Mouse (Mus musculus) 3134 (cell line): ENCODE measurements at regions not wholly inside any gene's neighbourhood (a gene's known extent, or its start where the extent isn't known, plus 50 kb on each side); places are given as distances from the start of the nearest gene placed in this dataset.
A peak's percentile ranks its signal among the peaks of the same experiment; 100 is the strongest.

Source experiments
- DNase-seq: peaks from one replicate; pipeline ENCODE4 v3.0.0-alpha.2; 2011; ENCODE audit warnings: low spot score; ENCODE audit not compliant: insufficient read length; ENCODE audit errors: extremely low read depth

DNA sequence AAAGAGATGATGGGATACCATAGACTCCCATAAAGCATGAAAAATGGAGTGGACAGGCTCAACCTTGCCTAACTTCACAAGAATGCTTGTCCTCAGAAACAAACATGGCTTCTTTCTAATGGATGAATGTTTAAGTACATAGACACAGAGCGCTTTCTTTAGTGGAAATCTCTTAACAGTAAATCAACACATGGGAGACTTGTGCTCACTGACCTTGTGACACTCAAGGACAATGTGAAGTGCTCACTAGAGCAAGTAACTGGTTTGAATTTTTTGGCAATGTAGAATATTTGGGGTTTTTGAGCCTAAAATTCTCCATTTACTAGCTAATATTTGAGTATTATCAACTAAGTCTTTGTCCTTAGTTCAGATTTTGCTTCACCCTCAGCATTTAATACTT, 88.0 kb downstream of the Tent5c start:
- DNase-seq: no peak

DNA sequence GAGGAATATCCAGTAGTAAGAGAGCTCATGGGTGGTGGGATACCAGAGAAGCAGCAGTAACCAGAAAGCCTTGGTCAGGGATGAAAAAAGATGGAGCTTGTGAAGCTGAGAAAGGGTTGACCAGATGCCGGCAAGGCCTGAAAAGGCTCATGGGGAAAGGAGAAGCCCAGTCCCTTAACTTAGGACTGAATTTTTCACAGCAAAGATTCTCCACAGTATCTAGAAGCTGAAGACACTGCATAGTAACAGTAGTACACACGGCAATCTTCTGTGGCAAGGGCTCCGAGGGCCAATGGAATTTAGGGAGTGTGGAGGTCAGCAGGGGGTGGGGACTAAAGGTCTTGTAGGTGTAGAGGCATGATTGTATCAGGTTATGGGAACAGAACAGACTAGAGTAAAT, 91.6 kb downstream of the Tent5c start:
- DNase-seq: no peak

DNA sequence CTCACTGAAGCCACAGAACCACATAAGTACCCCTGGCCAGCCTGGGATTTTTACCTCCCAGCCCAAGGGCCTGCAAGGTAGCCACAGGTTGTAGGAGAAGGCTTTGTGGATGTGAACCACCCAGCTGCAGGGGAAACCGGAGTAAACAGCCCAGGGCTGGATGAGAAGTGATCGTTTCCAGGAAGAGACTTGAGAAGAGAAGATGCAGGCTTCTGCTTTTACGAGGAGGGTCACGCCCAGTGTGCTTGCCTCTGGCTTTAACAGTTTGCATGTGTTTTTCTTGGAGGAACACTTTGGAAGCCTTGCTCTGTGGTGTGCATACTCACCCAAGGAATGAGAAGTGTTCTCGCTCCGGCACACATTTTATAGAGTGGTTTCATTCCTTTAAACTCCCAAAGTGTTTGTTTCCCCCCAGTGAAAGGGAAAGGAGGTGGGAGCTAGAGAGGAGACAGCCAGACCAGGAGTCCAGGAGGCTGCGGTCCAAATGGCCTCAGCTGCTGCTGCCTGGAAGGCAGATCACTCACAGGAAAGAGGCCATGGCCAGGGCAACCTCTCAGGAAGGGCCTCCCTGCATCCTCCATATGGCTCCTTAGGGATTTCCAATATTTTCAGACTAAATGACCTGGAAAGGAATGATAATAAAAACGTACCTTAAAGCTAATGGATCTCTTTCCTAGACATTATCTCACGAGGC, 94.1 kb downstream of the Tent5c start:
- DNase-seq: peak; percentile 19

DNA sequence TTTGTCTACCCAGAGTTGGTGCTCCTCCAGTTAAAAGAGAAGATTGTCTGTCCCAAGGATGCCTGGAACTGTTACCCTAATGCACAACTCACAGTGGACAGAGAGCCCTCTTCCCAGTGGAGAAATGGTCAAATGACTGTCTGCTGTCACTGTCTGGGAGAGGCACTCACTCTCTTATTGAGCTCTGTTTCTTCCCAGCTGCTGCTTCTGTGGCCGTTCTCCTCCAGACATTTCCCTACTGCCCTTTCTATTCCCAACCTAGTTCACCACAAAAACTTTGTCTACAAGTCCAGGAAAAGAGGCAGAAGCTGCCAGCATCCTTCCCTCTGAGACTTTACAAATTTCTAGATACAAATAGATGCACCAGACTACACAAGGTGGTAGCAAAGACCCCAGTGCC, 95.2 kb downstream of the Tent5c start:
- DNase-seq: no peak

DNA sequence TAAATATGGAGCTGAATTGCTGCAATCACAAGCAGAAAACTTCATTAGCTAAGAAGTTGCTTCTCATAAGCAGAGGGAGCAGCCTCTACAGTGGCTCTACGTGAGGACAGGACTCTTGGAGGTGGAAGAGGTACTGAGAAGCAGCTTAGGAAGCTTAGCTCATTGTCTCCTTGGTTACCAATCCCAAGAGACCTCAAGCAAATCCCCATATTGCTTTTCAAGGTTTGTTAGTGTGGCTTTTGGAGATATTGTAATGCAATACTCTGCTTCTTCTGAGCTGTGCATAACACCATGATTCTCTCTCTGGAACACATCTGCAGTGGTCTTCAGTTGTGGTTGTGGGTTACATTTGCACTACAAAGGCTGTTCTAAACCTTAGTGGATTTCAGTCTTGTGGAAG, 106.9 kb downstream of the Tent5c start:
- DNase-seq: no peak

DNA sequence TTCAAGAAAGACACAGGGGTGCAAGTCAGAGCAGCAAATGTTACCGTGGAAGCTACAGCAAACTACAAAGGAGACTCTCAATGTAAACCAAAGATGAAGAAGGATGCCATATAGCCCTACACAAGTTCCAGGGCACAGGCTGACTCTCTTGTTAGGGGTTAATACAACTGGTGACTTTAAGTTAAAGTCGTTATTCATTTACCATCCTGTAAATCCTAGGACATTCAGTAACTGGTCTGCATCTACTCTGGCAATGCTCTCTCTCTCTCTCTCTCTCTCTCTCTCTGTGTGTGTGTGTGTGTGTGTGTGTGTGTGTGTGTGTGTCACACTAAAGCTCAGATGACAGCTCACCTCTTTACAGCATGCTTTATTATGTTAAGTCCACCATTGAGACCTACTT, 107.8 kb downstream of the Tent5c start:
- DNase-seq: no peak

DNA sequence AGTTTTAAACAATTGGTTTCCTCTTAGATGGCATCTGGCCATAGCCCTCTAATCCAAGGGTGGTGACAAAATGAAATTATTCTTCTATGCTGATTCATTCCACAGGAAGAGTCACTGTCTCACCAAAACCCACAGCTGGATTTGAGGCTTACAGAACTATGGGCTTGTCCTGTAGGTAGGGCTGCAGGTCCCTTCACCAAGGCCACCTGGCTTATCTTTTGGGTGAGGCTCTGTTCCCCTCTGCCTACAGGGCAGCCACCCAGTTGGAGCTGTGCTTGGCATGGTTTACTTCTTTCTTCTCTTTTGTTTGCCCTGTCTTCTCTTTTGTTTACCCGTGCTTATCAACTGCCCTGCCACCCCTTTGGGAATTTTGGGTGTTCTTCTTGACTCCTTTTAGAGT, 113.0 kb downstream of the Tent5c start:
- DNase-seq: no peak

DNA sequence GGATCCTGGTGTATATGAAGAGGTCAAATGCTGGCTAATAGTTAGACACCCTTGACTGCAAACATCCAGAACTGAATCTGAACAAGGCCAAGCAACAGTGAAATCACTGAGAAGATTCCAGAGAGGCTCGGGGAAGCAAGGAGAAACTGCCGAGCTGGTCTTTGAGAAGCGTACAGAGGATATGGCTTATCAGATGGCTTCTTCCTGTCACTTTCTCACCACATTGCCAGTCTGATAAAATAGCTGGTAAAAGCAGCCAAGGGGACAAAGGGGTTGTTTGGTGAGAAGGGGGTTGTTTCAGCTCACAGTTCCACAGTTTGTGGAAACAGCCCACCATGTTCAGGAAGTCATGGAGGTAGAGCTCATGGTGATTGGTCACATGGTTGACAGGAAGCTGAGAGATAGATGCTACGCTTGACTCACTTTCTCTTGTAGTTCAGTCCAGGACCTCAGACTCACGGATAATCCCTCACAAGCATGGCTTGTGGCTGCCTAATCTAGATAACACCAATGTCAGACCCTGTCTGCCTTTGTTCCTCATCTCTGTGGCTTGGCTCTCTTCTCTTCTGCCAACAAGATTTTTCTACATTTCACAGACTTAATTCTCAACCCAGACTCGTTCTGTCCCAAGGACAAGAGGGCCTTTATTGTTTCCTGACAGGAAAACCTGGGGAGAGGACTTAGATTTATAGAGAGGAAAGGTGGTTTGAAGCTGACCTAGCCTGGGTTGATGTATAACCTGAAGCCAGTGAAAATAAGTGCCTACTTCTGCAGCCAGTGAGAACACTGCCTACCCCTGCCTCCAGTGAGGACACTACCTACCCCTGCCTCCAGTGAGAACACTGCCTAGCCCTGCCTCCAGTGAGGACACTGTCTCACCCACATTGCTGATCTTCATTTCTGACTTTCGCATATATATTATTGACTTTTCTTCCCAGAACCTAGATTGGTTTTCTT, 122.0 kb downstream of the Tent5c start:
- DNase-seq: no peak

DNA sequence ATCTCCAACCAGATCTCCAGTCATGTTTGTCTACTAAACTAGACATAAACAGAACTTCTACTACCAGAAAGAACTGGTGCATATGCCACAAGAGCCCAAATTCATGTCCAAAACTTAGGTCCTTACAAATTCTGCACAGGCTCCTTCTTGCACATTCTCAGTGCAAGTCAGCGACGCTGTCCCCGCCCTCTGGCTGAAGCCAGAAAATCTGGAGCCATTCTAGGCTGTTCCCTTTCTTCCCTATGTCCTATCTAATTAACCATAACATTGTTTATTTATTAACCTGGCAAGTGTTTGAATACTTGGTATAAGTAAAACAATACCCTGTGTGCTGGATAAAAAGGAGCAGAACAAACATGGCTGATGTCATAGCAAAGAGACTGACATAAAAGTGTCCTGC, 122.7 kb downstream of the Tent5c start:
- DNase-seq: no peak

DNA sequence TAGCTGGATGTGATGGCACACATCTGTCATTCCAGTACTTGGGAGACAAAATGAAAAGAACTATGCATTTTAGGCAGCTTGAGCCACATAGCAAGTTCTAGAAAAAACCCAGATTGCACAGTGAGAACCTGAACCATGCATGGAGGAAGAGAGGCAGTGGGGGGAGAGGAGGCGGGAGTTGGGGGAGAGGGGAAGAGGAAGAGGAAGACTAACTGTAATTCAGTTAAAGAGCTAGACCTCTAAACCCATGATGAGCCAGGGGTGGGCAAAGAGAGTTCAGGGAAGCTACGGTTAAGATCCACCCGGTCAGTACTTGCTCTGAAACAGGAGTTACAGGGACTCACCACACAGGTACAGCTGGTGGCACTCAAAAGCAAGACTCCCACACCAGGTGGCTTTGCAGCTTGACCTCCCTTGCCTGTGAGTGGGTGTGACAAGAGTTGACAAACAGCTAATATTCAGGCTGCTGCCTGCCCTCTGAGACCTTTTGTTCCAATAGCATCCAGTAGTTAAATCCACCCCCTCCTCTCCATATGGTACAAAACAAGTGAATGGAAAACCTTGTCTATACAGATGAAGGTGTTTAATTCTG, 123.7 kb downstream of the Tent5c start:
- DNase-seq: no peak

DNA sequence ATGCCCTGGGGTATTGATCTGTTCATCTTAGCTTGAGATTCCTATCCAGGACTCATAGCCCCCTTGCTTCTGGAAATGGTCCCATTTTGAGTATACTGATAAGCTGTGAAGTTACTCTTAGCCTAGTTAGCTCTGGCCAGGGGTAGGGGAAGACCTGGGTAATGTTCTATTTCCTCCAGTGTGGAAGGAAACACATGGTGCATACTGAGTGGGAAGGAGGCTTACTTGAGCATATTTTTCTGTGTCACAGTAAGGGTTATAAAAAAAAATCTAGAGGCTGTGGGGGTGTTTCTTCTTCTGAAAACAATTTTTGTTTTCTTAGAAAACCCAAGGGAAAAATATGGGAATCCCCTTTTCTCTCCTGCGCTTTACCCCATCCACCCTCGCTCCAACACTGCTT, 124.4 kb downstream of the Tent5c start:
- DNase-seq: no peak

DNA sequence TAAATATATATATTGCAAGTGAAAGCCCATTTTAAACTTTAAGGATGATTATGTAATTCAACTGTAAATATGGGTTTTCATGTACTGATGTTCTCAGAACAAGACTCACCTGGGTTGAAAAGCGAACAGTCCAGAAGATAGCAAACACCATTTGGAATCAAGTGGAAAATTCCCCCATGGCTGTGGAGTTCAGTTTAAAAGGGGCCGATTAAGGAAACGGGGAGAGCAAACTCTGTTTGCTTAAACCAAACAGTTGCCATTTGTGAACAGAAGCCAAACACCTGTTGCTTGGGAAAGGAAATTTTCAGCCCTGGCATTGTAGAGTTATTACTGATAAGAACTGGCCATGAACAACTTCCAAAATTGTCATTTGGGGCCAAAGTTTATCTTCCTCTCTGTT, 126.1 kb downstream of the Tent5c start:
- no peak for DNase-seq

DNA sequence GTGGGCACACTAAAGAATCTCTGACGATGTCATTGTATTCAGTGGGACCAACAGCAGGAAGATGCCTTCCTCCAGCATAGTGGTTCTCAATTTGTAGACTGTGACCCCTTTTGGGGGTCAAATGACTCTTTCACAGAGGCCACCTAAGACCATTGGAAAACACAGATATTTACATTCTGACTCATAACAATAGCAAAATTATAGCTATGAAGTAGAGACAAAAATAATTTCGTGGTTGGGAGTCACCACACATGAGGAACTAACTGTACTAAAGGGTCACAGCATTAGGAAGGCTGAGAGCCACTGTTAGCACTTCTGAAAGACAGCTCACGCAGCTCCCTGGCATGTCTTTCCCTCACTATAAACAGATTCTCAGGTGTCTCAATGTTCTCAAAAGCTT, 129.1 kb downstream of the Tent5c start:
- no peak for DNase-seq

DNA sequence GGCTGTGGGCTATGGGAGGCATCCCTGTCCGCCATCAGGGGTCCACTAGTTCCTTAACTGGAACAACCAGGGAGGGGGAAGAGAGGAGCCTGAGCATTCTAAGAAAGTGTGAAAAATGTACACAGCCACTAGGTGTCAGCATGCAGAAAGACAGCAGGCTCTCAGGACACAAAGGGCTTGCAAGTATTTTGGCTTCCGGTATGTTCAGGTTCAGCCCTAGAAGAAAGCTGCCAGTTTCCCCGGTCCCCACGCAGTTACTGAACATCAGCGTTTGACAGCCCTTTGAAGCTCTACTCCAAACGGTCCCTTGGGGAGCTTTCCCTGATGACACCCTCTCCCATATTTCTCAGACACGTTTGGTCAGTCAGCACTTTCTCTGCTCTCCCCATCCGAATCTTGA, 130.1 kb downstream of the Tent5c start:
- peak; percentile 38 for DNase-seq

DNA sequence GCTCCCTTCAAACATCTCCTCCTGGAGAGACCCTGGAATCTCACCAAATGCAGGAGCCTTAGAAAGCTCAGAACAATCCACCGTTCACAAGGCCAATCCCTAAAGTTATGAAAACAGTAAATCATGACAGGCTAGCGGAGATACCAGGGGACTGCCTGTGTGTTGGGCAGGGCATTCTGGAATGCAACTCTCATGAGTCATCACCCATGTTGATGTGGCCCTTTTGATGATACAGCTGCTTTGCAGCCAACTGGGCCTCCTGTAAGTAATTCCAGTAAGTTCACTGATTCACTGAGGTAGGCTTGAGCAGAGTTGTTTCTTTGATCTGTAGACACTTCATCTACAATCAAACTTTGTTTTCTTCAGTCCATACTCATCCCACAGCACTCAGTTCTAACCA, 155.6 kb downstream of the Tent5c start:
- DNase-seq: peak; percentile 52

DNA sequence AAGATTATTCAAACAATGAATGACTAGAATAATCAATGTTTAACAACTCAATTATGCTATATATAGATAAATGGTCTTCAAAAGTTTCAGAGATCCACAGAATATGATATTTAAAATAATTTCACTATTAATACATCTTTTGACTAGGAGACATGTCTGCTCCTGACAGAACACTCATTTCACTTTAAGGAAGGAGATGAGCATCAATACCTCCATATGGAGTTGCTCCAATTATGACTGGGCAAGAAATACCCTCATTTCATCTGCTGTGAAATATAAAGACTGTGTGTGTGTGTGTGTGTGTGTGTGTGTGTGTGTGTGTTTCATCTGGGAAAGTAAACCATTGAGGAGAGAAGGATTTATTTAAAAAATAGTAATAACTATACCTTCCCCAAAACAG, 156.2 kb upstream of the Wdr3 start:
- DNase-seq: no peak

DNA sequence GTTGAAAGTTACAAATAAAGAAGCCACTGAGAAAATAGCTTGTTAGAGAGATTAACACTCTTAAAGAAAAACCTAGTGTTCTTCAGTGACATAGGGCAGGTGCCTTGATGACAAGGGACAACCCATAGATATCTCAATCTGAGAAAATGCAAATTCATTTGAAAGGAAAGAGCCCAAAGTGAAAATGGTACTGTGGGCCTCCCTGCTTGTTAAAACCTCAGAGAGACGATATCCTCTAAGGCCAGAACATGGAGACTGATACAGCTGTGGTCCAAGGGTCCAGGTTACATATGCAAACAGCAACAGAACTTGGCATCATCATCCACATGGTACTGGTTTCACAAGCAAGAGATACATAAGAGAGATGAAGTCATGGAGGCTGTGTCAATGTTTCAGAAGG, 125.6 kb upstream of the Wdr3 start:
- DNase-seq: no peak

DNA sequence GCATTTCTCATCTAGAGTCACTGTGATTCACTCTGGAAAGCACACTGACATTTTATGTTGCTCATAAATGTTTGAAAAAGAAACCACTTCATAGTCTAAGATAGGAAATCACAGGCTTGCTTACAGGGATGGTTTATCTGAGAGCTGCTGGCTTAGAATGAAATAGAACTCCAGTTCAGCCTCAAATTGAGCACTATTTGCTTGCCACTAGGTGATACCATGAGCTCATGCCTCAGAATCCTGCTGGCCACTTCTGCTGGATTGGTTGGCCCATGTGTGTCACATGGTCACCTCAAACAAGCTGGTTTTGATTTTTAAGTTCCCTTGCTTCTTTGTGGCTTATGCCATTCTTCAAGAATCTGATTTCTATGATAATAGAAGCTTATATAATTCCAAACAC, 104.8 kb upstream of the Wdr3 start:
- no peak for DNase-seq

DNA sequence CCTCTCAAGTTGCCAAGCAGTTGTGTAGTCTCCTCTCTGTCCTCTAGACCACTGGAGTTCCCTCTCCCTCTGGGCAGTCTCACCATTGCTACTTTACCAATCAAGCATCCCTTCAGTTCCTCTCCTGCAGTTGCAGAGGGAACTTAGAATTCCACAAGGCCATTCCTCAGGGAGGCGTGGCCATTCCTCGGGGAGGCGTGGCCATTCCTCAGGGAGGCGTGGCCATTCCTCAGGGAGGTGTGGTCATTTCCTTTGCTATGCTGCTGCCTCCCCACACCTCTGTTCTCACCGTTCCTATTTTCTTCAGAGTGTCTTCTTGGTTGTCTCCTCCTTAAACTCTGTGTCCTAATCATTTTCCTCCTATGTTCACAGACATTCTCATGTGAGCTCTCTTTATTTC, 102.8 kb upstream of the Wdr3 start:
- peak; percentile 10 for DNase-seq
